ENCODE assay signal across 8 mouse cellular contexts in the genomic region with DNA sequence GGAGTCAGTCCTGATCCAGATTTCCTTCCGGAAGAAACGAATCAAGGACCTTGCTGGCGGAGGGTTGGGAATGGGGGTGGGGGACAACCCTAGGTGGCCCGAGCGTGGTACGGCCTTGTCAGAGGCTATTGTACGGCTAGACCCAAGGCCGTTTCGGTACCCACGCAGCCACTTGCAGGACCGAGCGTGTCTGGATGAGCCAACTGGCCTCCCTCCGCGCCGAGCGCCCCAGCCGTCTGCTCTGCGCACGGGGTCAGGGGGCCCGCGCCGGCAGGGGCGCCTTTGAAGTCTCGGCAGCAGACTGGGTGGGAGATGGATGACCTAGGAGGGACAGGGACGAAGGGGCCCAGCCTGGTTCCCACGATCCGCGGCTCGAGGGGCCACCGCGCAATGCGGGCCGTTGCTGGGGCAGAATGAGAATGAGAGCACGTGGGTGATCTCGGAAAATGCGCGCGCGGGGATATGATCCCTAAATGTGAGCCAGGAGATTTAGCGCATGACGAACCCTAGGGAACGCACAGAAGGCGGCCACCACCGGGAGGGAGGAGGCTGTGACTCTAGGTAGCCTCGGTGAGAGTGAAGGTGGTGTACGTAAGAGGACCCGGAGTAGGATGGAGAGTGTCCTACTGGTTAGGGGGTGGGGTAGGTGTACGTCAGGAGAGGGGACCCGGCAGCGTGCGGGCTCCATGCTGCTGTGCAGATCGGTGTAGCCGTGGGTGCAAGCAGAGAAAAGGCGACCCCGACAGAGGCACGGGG.
DNase-seq lines count a peak whose midpoint lies in the region; ATAC-seq lines count a peak whose summit lies in the region.

No protein-coding gene starts in this region.

- under 1% methylated on average over 52 of the region's 56 CpGs for WGBS in embryonic facial prominence, embryonic 14.5 days
- under 1% methylated on average over 56 of the region's 56 CpGs for WGBS in hindbrain, embryonic 15.5 days
- WGBS in liver, embryonic 13.5 days (ENCODE audit: insufficient replicate concordance) = under 1% methylated on average over 56 of the region's 56 CpGs
- 0% methylated on average over 56 of the region's 56 CpGs for WGBS in neural tube, embryonic 14.5 days

- no peaks in the 10 kb centered on the region for H3K36me3 ChIP-seq in embryonic facial prominence, embryonic 14.5 days (ENCODE audit: control insufficient read depth, insufficient read depth, low read length)
- H3K36me3 ChIP-seq in hindbrain, embryonic 15.5 days = no peaks in the 10 kb centered on the region
- H3K36me3 ChIP-seq in liver, embryonic 13.5 days = no peaks in the 10 kb centered on the region
- H3K36me3 ChIP-seq in neural tube, embryonic 14.5 days (ENCODE audit: control insufficient read depth, insufficient read depth, low read length) = no peaks in the 10 kb centered on the region

- peak overlapping the region; percentile 55 for H3K4me3 ChIP-seq in embryonic facial prominence, embryonic 14.5 days (ENCODE audit: low read depth, low read length)
- H3K4me3 ChIP-seq in hindbrain, embryonic 15.5 days = peak overlapping the region; percentile 52
- peak overlapping the region; percentile 56 for H3K4me3 ChIP-seq in liver, embryonic 13.5 days (replicated peaks)
- H3K4me3 ChIP-seq in neural tube, embryonic 14.5 days (ENCODE audit: low read depth, low read length) = peak overlapping the region; percentile 44

- peak overlapping the region; percentile 85 for H3K27ac ChIP-seq in embryonic facial prominence, embryonic 14.5 days (replicated peaks; ENCODE audit: low read depth, low read length)
- H3K27ac ChIP-seq in hindbrain, embryonic 15.5 days (replicated peaks) = no peak overlapping the region
- no peak overlapping the region for H3K27ac ChIP-seq in liver, embryonic 13.5 days
- no peak overlapping the region for H3K27ac ChIP-seq in neural tube, embryonic 14.5 days (ENCODE audit: low read depth, low read length)

- H3K9me3 ChIP-seq in embryonic facial prominence, embryonic 14.5 days (ENCODE audit: control insufficient read depth, low read length) = no peaks in the 10 kb centered on the region
- H3K9me3 ChIP-seq in hindbrain, embryonic 15.5 days = no peaks in the 10 kb centered on the region
- no peaks in the 10 kb centered on the region for H3K9me3 ChIP-seq in liver, embryonic 13.5 days (replicated peaks)
- H3K9me3 ChIP-seq in neural tube, embryonic 14.5 days (ENCODE audit: control insufficient read depth, low read length) = no peaks in the 10 kb centered on the region

- H3K9ac ChIP-seq in embryonic facial prominence, embryonic 14.5 days (ENCODE audit: low read depth, low read length) = peak overlapping the region; percentile 71
- peak overlapping the region; percentile 47 for H3K9ac ChIP-seq in hindbrain, embryonic 15.5 days
- peak overlapping the region; percentile 52; the same call in 1 of the 2 replicates for H3K9ac ChIP-seq in liver, embryonic 13.5 days
- peak overlapping the region; percentile 50 for H3K9ac ChIP-seq in neural tube, embryonic 14.5 days (replicated peaks; ENCODE audit: low read depth, low read length)

- H3K4me2 ChIP-seq in embryonic facial prominence, embryonic 14.5 days (ENCODE audit: low read depth, low read length) = peak overlapping the region; percentile 97
- peak overlapping the region; percentile 99 for H3K4me2 ChIP-seq in hindbrain, embryonic 15.5 days
- H3K4me2 ChIP-seq in liver, embryonic 13.5 days = peak overlapping the region; percentile 74
- peak overlapping the region; percentile 98 for H3K4me2 ChIP-seq in neural tube, embryonic 14.5 days (ENCODE audit: low read depth, low read length)

- peak; percentile 2 for DNase-seq in kidney, adult 11 months
- DNase-seq in kidney, adult 9 months = no peak
- DNase-seq in adrenal gland, adult (ENCODE audit: inconsistent age in 2 of 2, low spot score in 1 of 2) = peak; percentile 12 to 68
- DNase-seq in embryonic facial prominence, embryonic 14.5 days (ENCODE audit: low spot score) = peak; percentile 41
- DNase-seq in liver, embryonic 13.5 days = no peak
- DNase-seq in adipocyte (ENCODE audit: low spot score) = no peak

- peak; percentile 79 for ATAC-seq in embryonic facial prominence, embryonic 14.5 days (ENCODE audit: low read depth)
- ATAC-seq in hindbrain, embryonic 15.5 days (ENCODE audit: low FRiP score, low read depth) = peak; percentile 71
- ATAC-seq in liver, embryonic 13.5 days (ENCODE audit: low read depth) = peak; percentile 34; the same call in 1 of the 2 replicates
- ATAC-seq in neural tube, embryonic 14.5 days (ENCODE audit: low read depth) = peak; percentile 81

- 0 out of 2 replicates have a peak, but pooled peaks cover 5% of the 10 kb centered on the region for H3K4me1 ChIP-seq in embryonic facial prominence, embryonic 14.5 days (ENCODE audit: control insufficient read depth, insufficient read depth, low read length)
- peaks cover 17% of the 10 kb centered on the region for H3K4me1 ChIP-seq in hindbrain, embryonic 15.5 days (replicated peaks)
- H3K4me1 ChIP-seq in liver, embryonic 13.5 days (replicated peaks) = peaks cover 15% of the 10 kb centered on the region
- peaks cover 9% of the 10 kb centered on the region; the same call in 1 of the 2 replicates for H3K4me1 ChIP-seq in neural tube, embryonic 14.5 days (ENCODE audit: control insufficient read depth, insufficient read depth, low read length)

- H3K27me3 ChIP-seq in embryonic facial prominence, embryonic 14.5 days (replicated peaks; ENCODE audit: control insufficient read depth, insufficient read depth, low read length) = no peaks in the 10 kb centered on the region
- peaks cover 19% of the 10 kb centered on the region for H3K27me3 ChIP-seq in hindbrain, embryonic 15.5 days
- peaks cover 28% of the 10 kb centered on the region for H3K27me3 ChIP-seq in liver, embryonic 13.5 days
- H3K27me3 ChIP-seq in neural tube, embryonic 14.5 days (ENCODE audit: control insufficient read depth, insufficient read depth, low read length) = peaks cover 5% of the 10 kb centered on the region; the same call in 1 of the 2 replicates

Comparison
In these comparisons a context has a peak if more than half of its experiments do, and no peak if none do; other contexts are left out.
1. DNase-seq: peak in kidney, adult 11 months (single experiment), adrenal gland, adult (2 of 2) and embryonic facial prominence, embryonic 14.5 days (single experiment); none in kidney, adult 9 months (single experiment), liver, embryonic 13.5 days (single experiment) and adipocyte (single experiment).
2. Peak in every context shown above with its lines, with median percentiles within 50 percentile points of each other: ATAC-seq, H3K4me2 ChIP-seq, H3K4me3 ChIP-seq and H3K9ac ChIP-seq.